8 mouse cellular contexts compared by ENCODE assay signal in the genomic region with DNA sequence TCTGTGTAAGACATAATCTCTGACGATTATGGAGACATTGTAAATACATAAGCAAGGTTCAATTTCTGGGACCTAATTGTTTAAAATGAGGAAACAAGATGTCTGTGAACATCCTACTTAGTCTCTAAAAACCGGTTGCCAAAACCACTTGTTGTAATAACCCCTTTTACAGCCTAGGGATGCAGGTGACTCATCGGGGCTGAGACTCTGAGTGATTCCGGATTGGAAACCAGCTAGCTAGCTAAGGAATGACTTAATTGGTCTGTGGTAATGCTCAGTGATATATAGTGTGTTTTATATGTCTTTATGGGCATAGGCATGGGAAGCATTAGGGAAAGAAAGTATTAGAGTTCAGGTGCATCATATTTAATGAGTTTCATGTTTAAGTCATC. TPM values are rescaled to one million over a fixed set of nuclear protein-coding genes. Genes with fewer than 3 reads are reported as not detected.
DNase-seq lines count a peak whose midpoint lies in the region; ATAC-seq and TF ChIP-seq lines count a peak whose summit lies in the region.

No protein-coding gene starts in this region.

- peaks cover 2% of the 10 kb centered on the region; the same call in 1 of the 2 replicates for H3K36me3 ChIP-seq in hindbrain, embryonic 13.5 days

- peaks cover 7% of the 10 kb centered on the region for H3K4me1 ChIP-seq in lung, adult 2 months (ENCODE audit: control insufficient read depth, insufficient read depth, low read length)
- peaks cover 27% of the 10 kb centered on the region for H3K4me1 ChIP-seq in hindbrain, embryonic 13.5 days (replicated peaks)

- H3K27ac ChIP-seq in hindbrain, embryonic 13.5 days: no peak overlapping the region

- H3K27me3 ChIP-seq in hindbrain, embryonic 13.5 days: no peaks in the 10 kb centered on the region

- H3K9me3 ChIP-seq in hindbrain, embryonic 13.5 days: no peaks in the 10 kb centered on the region

- H3K4me3 ChIP-seq in lung, adult 2 months (replicated peaks; ENCODE audit: extremely low read depth, low read depth, low read length): peak overlapping the region; percentile 19
- H3K4me3 ChIP-seq in hindbrain, embryonic 13.5 days: peak overlapping the region; percentile 97

- ATAC-seq in hindbrain, embryonic 13.5 days (ENCODE audit: low FRiP score): no peak
- ATAC-seq in megakaryocyte progenitor cell, adult 5-6 weeks (replicated peaks; ENCODE audit: poor library complexity): peak; percentile 72

- DNase-seq in lung, adult 2 months: no peak
- no peak for DNase-seq in lung, postnatal 14 days
- DNase-seq in c-Kit-positive CD71-positive TER-119-positive erythroid progenitor cells, embryonic 14.5 days (ENCODE audit: low spot score): peak; percentile 40
- DNase-seq in frontal cortex, postnatal 25 days (ENCODE audit: low spot score in 2 of 2): no peak
- DNase-seq in right cerebral cortex, postnatal 14 days: no peak
- DNase-seq in layer of hippocampus, adult 8-10 months (ENCODE audit: low spot score in 2 of 2): no peak

- no peak for TF ChIP-seq POLR2A in lung, adult 2 months (IDR thresholded peaks at IDR 0.05; ENCODE audit: borderline replicate concordance, extremely low read depth, low read depth, low read length)

- H3K4me2 ChIP-seq in hindbrain, embryonic 13.5 days: peak overlapping the region; percentile 66

- WGBS in lung, adult 2 months: 9% methylated on average over 4 of the region's 4 CpGs
- 56% methylated on average over 4 of the region's 4 CpGs for WGBS in hindbrain, embryonic 13.5 days

- peak overlapping the region; percentile 92; the same call in 1 of the 2 replicates for H3K9ac ChIP-seq in hindbrain, embryonic 13.5 days

- TF ChIP-seq CTCF in lung, adult 2 months (IDR thresholded peaks at IDR 0.05; ENCODE audit: insufficient read depth, low read length): no peak

RNA-seq across cellular contexts. Expression of a gene that starts 1.4 kb away (rescaled TPM):
- polyA plus RNA-seq in lung, adult 2 months (2012; rRNA removed): 8.5 and 13.2 TPM in 2 replicates
- polyA plus RNA-seq in hindbrain, embryonic 13.5 days (2015; fragmentation: Nextera tagmentation; extraction: Ambion mirVana): 51.1 and 52.7 TPM in 2 replicates
- 53.4 and 70.1 TPM in 2 replicates for total RNA-seq in megakaryocyte progenitor cell, adult 5-6 weeks (2015)
- total RNA-seq in megakaryocyte progenitor cell, adult 5-6 weeks (2017): 55.6 and 102 TPM in 2 replicates
- total RNA-seq in layer of hippocampus, adult 8-10 months (2022): 10 to 100 TPM; 39.2 to 56.3 (median 48.3) TPM

RNA-seq across cellular contexts. Expression of a gene that starts 36.3 kb away (rescaled TPM):
- polyA plus RNA-seq in lung, adult 2 months (2012; rRNA removed): 23.4 and 23.8 TPM in 2 replicates
- 506 and 524 TPM in 2 replicates for polyA plus RNA-seq in hindbrain, embryonic 13.5 days (2015; fragmentation: Nextera tagmentation; extraction: Ambion mirVana)
- 260 and 261 TPM in 2 replicates for total RNA-seq in megakaryocyte progenitor cell, adult 5-6 weeks (2015)
- 259 and 284 TPM in 2 replicates for total RNA-seq in megakaryocyte progenitor cell, adult 5-6 weeks (2017)
- total RNA-seq in layer of hippocampus, adult 8-10 months (2022): 100 to 1,000 TPM; 137 to 180 (median 153) TPM

RNA-seq across cellular contexts. Expression of a gene that starts 37.9 kb away (rescaled TPM):
- 1.1 and 1.4 TPM in 2 replicates for polyA plus RNA-seq in lung, adult 2 months (2012; rRNA removed)
- polyA plus RNA-seq in hindbrain, embryonic 13.5 days (2015; fragmentation: Nextera tagmentation; extraction: Ambion mirVana): 8.4 and 9.9 TPM in 2 replicates
- total RNA-seq in megakaryocyte progenitor cell, adult 5-6 weeks (2015): 19.7 and 21.3 TPM in 2 replicates
- total RNA-seq in megakaryocyte progenitor cell, adult 5-6 weeks (2017): 17.4 and 18.4 TPM in 2 replicates
- 10 to 100 TPM; 11.2 to 16.1 (median 14.8) TPM for total RNA-seq in layer of hippocampus, adult 8-10 months (2022)
